Mouse (Mus musculus) left cerebral cortex, adult 2 months (tissue): ENCODE data around the gene Rab11fip2. TPM values are rescaled to one million over a fixed set of nuclear protein-coding genes. Genes with fewer than 3 reads are reported as not detected.

ENCODE experiments used
- DNase-seq, 2 experiments: peaks; one replicate each; pipeline ENCODE4 v3.0.0; 2021 to 2022; ENCODE audit warnings: low spot score in 2 of 2, mixed read lengths in 1 of 2; ENCODE audit errors: extremely low spot score in 1 of 2
- H3K27ac ChIP-seq: fragments of 200-600 bp; 2 replicates; pipeline ENCODE4 v1.8.1; 2022
- H3K4me3 ChIP-seq: fragments of 200-600 bp; 2 replicates; pipeline ENCODE4 v1.8.1; 2022
- CTCF ChIP-seq: fragments of 200-600 bp; IDR thresholded peaks from 2 replicates; pipeline ENCODE4 v1.8.1; 2022; ENCODE audit warnings: antibody characterized with exemption, mild to moderate bottlenecking, moderate library complexity
- intact Hi-C: fragments of 180-260 bp; cut with DNase I; formaldehyde crosslinking; loops from one replicate; pipeline ENCODE4 v1.15.1; 2025
- total RNA-seq, 2 experiments: library from RNA; stranded (reverse); gene quantifications; 2 replicates each; pipeline ENCODE4 v1.2.3; 2021

Gene Rab11fip2
- total RNA-seq, 2 experiments from 2014 or later: 69.2 to 73.3 TPM

GRCm38 (mm10) chr19:59905296-59906081 is 38.0 kb downstream of the Rab11fip2 start:
- H3K27ac ChIP-seq: no peak overlapping the region
- H3K4me3 ChIP-seq: no peak overlapping the region
- intact Hi-C loops: no loop called here
- TF ChIP-seq CTCF: no peak
- DNase-seq: no peak

GRCm38 (mm10) chr19:59899965-59900364 is 43.5 kb downstream of the Rab11fip2 start:
- no peak for TF ChIP-seq CTCF
- intact Hi-C loops: no loop called here
- no peak overlapping the region for H3K4me3 ChIP-seq
- DNase-seq: no peak
- H3K27ac ChIP-seq: no peak overlapping the region

GRCm38 (mm10) chr19:59898301-59898700 is 45.2 kb downstream of the Rab11fip2 start:
- TF ChIP-seq CTCF: no peak
- intact Hi-C loops: no loop called here
- no peak overlapping the region for H3K27ac ChIP-seq
- no peak overlapping the region for H3K4me3 ChIP-seq
- no peak for DNase-seq

GRCm38 (mm10) chr19:59889383-59889782 is 54.1 kb downstream of the Rab11fip2 start:
- DNase-seq: no peak
- intact Hi-C loops: no loop called here
- no peak for TF ChIP-seq CTCF
- no peak overlapping the region for H3K4me3 ChIP-seq
- H3K27ac ChIP-seq: no peak overlapping the region

- TF ChIP-seq CTCF: no peak
- H3K27ac ChIP-seq: no peak overlapping the region
- intact Hi-C loops: no loop called here
- no peak for DNase-seq
- no peak overlapping the region for H3K4me3 ChIP-seq
Observed at GRCm38 (mm10) chr19:59888846-59889245, 54.6 kb downstream of the Rab11fip2 start.

- no peak overlapping the region for H3K4me3 ChIP-seq
- no peak for DNase-seq
- intact Hi-C loops: no loop called here
- H3K27ac ChIP-seq: no peak overlapping the region
- TF ChIP-seq CTCF: no peak
Observed at GRCm38 (mm10) chr19:59887866-59888265, 55.6 kb downstream of the Rab11fip2 start.

GRCm38 (mm10) chr19:59885301-59885700 is 58.2 kb downstream of the Rab11fip2 start:
- Histone ChIP-seq H3K27ac (no peak overlapping the region), H3K4me3 (no peak overlapping the region)
- DNase-seq: no peak
- TF ChIP-seq CTCF: no peak
- intact Hi-C loops: no loop called here

- intact Hi-C loops: no loop called here
- H3K4me3 ChIP-seq: no peak overlapping the region
- DNase-seq: no peak
- TF ChIP-seq CTCF: no peak
- H3K27ac ChIP-seq: no peak overlapping the region
Observed at GRCm38 (mm10) chr19:59877238-59877637, 66.2 kb downstream of the Rab11fip2 start.

- no peak for TF ChIP-seq CTCF
- intact Hi-C loops: no loop called here
- Histone ChIP-seq H3K4me3 (no peak overlapping the region), H3K27ac (no peak overlapping the region)
- no peak for DNase-seq
Observed at GRCm38 (mm10) chr19:59866666-59867065, 76.8 kb downstream of the Rab11fip2 start.

GRCm38 (mm10) chr19:59862423-59862822 is 81.0 kb downstream of the Rab11fip2 start:
- intact Hi-C loops: no loop called here
- DNase-seq: no peak
- TF ChIP-seq CTCF: no peak
- H3K27ac ChIP-seq: no peak overlapping the region
- no peak overlapping the region for H3K4me3 ChIP-seq

- no peak for DNase-seq
- H3K4me3 ChIP-seq: no peak overlapping the region
Observed at GRCm38 (mm10) chr19:59860799-59861198, 82.7 kb downstream of the Rab11fip2 start.

GRCm38 (mm10) chr19:59853061-59853460 is 90.4 kb downstream of the Rab11fip2 start:
- TF ChIP-seq CTCF: no peak
- DNase-seq: no peak
- Histone ChIP-seq H3K4me3 (no peak overlapping the region), H3K27ac (no peak overlapping the region)
- intact Hi-C loops: no loop called here

More at GRCm38 (mm10) chr19:59860799-59861198, 82.7 kb downstream of the Rab11fip2 start:
- intact Hi-C loops: no loop called here
- no peak for TF ChIP-seq CTCF
- H3K27ac ChIP-seq: no peak overlapping the region
